Mouse (Mus musculus): Measurements from ENCODE around the gene Fam124a.
"Not testable (repeated sequence)": the region's sequence is repeated elsewhere in the genome, so short reads cannot be mapped to it uniquely, and the experiment has no call there.

Fam124a gene

DNA sequence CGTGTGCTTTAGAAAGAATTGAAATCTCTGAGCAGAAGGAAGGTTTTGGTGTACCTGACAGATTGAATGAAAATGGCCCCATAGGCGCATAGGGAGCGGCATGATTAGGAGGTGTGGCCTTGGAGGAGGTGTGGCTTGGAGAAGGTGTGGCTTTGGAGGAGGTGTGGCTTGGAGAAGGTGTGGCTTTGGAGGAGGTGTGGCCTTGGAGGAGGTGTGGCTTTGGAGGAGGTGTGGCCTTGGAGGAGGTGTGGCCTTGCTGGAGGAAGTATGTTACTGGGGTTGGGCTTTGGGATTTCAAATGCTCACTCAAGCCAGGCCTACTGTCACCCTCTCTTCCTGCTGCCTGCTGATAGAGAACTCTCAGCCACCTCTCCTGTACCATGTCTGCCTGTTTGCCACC lies 25.4 kb downstream of the Fam124a start:
- no peak for DNase-seq

DNA sequence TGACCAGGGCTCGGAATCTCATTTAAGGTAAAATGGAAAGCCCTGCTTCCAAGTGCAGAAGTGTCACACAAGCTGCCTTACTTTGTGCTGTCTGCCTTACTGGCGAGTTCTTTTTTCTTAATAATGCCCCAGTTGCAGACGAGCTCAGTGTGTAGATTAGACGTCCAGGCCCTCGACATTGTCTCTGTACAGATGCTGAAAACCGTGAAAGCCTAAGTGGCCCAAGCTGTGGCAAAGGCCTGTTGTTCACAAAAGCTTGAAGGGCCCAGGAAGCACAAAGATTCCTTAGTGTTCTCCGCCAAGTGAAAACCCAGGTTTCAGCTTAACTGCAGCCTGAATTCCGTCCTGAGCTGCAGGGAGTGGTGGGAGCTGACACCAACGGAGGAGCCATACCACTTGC lies 26.2 kb downstream of the Fam124a start:
- no peak for DNase-seq

DNA sequence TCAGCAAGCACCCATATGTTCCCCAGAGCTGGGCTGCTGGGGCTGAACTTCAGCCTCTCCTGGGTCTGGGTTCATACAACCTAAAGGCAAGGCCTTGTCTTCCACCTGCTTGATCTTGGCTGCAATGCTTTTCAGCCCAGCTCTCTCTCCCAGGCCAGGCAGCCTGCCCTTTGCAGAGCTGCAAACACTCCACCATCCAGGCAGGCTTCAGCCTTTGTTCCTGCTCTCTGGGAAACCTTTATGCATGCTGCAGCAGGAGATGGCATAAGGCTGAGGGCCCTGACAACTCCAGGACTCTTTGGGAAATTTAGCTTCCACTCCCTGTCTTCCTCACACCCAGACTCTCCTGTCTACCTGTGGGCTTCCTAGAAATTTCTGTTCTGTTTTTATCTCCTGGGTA lies 29.1 kb downstream of the Fam124a start:
- DNase-seq = no peak

DNA sequence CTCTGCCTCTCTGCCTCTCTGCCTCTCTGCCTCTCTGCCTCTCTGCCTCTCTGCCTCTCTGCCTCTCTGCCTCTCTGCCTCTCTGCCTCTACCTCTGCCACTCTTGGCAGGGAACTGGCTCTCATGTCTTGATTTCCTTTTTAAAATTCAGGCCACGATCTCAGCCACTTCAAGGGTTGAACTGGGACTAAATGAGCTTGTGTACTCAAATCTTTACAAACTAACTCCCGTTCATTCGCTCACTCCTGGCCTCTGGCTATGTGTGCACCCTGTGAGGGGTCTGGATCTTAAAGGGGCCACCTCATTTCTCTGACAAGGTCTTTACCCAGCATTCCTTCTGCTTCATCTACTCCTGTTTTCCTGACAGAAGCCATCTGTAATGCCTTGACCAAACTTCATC lies 29.8 kb downstream of the Fam124a start:
- DNase-seq = no peak

DNA sequence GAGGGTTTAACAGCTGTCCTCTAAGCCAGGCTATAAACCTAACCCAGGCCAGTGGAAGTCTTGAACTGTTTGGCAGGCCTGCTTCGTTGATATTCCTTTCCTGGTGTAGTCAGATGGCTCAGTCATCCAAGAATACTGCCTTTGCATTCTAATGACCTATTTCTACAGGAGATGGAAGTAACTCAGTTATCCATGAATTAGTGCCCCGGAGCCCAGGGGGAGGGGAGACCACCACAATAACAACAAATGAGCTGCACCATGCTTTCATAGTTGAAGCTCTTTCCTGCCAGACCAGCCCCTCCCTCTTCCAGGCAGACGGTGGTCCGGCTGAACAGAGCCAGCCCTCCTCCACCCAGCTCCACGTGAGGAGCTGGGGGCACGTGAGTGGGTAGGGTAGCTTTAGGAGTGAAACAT lies 44.6 kb downstream of the Fam124a start:
- no peak for DNase-seq

DNA sequence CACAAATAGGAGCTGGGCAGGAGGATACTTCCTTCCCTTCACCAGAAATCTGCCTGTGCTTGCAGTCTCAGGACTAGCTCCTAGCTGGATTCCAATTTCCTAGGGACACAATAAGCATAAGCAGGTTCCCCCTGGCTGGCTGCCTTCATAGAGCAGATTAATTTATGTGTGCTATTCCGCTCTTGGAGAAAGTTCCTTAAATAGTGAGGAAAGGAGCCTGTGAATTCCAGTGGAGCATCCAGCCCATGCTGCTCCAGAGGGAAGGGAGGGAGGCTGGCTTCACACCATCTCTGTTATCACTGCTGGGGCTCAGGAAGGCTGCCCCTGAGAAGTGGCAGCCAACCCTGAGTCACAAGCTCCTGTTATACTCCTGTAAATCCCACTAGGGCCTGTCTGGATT lies 46.7 kb downstream of the Fam124a start:
- no peak for DNase-seq

DNA sequence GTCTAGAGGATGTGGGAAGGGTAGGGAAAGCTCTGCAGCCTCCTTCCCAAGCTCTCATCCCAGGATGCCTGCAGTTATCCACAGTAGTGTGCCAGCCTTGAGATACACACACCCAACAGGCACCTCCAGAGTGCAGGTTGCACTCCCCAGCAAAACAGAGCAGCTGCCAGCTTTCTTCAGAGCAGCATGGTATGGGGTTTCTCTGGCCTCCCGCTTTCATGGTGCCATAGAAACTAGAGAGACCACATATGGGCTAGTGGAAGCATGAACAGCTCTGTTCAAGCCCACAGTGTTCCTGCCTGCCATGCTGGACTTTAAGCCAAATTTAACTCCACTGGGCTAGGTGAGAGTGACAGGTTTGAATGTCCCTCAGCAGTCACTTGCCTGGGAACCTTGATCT lies 47.3 kb downstream of the Fam124a start:
- no peak for DNase-seq

DNA sequence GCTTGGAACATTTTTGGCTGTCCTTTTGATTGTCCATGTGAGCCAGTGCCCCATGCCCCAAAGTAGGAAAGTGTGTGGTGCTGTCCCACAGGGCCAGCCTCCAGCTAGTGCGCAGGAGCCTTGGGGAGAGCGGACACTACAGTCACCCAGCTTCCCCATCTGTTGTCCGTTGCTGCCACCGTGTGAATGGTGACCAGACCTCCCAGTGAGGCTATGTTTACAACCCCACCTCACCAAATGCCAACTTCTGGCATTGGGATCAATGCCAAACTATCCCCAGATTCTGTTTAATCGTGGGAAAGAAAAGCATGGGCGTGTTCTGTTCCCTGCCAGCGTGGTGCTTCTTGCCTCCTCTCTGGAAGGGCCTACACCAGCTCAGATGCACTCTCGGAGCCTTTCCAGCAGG lies 52.3 kb downstream of the Fam124a start:
- DNase-seq = no peak

DNA sequence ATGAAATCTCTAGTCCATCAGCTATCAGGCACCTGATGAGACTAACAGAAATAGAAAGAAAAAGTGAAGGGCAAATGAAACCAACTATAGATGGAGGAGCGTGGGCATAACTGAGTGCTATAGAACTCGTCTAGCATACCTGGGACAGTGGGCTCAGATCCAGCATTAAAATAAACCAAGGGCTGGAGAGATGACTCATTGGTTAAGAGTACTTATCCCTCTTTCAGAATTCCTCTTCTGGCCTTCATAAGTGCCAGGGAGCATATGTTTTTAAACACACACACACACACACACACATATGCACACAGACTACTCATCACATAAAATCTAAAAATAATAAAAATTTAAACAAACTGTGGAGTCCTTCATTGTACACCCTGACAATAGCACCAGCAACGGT lies 54.4 kb downstream of the Fam124a start:
- DNase-seq = no peak

DNA sequence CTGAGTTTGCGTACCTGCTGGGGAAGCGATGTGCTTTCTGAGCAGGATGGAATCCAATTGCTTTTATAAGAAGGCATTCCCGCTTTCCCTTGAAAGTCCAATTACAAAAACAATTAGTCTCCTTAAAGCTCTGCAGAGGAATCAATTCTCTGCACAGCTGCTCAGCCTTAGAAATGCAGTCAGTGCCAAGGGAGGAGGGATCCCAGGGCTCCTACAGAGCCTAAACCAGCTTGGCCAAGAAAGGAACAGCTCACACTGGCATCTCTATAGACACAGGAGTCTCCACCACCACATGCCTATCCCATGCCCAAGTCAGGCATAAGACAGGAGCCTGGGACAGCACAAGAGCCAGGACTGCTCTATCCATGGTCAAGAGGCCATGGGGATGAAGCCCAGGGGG lies 66.9 kb downstream of the Fam124a start:
- DNase-seq = no peak

DNA sequence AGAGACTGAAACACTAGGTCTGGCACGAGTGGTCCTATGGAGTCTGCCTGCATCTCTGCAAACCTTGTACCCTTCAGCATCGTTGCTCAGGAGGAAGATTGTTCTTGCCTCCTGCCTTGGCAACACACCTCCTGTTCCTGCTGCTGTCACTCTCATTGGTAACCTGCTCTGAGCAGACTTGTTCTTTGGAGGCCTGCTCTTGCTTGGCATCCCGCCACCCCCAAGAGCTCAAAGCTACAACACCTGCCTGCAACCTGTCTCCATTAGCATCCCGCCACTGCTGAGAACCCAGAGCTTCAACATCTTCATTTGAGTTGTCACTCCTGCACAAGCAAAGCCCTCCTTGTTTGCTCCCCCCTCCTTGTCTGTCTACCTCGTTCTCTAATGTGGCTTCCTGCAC lies 72.4 kb downstream of the Fam124a start:
- DNase-seq = no peak

DNA sequence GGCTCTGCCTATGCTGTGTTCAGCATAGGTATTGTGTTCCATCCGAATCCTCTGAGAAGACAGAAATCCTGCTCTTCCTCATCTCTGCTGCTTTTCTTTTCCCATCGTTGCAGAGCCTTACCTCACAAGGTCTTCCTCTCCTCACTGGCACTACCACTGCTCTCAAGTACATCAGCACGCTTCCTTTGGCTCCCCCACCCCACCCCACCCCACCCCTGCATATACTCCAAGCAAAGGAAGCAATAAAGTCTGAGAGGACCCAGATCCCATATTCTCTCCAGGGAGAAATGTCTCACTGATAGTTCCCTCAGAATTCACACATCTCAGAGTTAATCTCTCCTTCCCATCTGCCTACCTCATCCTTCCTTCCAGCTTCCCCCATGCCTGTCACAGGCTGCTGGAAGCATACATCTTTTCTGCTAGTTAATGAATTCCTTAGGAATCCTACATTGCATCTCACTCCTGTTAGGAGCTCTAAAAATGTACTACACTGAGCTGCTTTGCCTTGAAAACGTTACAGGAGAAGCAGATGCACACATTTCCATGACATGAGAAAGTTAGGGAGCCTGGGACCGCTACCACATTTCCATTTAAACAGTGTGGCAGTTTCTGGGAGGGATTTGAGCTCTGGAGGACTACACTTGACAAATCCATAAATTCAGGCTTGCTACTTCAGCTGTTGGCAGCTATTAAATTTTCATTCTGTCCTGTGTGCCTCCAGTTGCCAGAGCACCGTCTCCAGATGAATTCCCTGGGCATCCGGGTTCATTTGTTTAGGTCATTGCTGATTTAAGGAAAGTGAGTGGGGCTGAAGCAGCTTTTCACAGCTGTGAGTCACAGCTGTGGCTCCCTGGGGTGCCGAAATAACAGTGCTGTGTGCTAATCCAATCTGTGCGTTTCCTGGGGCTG lies 82.2 kb downstream of the Fam124a start:
- no peak for DNase-seq

DNA sequence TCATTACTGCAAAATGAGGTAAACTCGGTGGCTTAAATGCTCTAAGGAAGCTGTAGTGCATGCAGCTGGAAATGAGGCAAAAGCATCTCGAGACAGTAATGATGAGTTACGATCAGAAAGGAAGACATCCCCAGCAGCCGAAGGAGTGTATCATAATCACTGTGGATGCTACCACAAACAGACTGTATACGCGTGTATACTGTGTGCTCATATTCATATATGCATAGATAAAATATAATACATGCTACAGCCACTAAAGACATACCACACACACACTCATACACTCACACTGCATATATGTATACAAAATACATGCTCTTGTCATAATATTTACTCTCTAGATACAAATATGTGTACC lies 82.8 kb downstream of the Fam124a start:
- no peak for DNase-seq

DNA sequence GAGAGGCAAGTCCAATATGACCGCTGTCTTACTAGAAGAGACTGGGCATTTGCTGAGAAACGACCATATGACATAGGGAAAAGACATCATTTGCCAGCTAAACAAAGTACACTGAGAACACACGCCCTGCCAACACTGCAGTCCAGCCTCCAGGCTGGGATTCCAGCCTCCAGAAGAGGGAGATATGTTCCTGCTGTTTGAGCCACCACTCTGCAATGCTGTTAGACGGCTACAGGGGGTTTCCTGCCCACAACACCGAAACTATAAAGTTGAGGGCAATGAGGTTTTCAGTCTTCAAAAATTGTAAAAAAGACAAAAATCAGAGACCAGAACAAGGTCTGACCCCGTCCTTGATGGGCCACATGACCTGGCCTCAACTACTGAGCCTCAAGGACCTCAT lies 83.6 kb downstream of the Fam124a start:
- no peak for DNase-seq

DNA sequence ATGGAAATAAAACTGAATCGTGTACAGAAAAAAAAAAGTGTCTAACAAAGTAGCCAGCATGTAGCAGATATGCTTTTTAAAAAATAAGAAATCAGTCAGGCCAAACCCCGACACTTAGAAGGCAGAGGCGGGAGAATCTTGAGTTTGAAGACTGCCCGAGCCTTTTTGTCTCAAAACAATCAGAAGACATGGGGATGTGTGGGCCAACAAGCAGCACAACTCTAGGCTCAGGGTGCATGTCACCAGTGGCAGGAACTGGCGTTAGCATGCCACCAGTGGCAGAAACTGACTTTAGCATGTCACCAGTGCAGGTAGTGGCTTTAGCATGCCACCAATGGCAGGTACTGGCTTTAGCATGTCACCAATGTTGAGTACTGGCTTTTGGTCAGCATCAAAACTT lies 84.0 kb downstream of the Fam124a start:
- DNase-seq = no peak

DNA sequence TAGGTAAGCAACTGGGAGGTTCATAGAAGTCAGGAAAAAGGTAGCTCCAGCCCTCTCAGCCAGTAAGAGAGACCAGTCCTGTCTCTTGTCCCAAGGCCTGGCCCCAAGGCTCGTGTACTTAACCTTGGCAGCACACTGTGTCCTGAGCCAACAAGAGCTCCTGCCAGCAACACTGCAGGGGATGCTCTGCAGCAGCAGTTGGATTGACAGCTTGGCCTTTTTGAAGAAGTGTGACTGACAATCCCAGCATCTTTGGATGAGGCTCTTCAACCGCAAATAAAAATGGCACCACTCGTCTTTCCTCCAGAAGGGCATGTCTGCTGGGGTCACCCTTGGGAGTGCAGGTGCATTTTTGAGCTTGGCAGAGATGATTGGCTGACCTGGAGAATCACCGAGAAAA lies 84.9 kb downstream of the Fam124a start:
- DNase-seq = no peak

DNA sequence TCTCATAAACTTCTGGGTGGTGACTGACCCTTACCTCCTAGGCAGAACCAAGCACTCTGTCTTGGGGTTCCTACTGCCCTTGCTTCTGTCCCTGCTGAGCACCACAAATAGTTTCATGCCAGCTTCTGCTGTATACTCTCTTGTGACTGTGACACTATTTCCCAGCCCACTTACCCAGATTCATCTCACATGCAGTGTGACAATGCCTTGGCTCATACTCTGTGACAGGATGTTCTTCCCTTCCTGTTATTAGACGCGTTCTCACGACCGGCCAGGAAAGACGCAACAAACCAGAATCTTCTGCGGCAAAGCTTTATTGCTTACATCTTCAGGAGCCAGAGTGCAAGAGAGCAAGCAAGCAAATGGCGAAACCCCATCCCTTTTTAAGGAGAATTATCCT lies 86.8 kb downstream of the Fam124a start:
- not testable (repeated sequence) for DNase-seq

DNA sequence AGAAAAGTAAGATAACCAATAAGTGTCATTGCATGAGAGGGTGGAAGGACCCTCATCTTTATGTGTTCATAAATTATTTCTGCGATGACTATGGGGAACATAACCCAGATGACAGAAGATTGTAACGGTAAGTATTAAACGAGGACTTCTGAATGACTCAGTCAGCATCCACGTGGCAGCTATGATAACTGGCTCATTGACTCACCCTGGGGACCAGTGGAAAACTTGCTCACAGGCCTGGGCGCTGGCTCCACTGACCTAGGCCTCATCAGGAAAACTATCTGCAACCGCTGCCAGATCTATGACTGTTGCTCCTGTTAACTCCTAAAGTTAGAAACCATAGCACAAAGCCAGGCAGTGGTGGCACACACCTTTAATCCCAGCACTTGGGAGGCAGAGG lies 92.9 kb downstream of the Fam124a start:
- DNase-seq = no peak

DNA sequence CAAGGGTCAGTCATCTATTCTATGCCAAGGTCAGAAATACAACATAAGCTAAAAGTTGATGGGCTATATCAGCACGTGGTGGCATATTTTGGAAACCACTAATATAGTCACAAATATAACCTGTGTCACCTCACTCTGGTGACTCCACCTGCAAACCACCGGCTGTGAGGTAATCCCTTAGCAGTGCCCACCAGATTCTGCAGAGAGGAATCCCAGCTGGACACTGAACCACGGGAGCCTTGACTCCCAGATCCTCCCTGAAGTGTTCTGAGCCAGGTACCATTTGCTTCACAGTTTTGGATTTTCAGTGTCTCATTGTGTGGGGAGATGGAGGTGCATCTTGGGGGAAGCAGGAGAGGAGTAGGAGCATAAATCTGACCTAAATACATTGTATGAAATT lies 94.8 kb downstream of the Fam124a start:
- DNase-seq = no peak

DNA sequence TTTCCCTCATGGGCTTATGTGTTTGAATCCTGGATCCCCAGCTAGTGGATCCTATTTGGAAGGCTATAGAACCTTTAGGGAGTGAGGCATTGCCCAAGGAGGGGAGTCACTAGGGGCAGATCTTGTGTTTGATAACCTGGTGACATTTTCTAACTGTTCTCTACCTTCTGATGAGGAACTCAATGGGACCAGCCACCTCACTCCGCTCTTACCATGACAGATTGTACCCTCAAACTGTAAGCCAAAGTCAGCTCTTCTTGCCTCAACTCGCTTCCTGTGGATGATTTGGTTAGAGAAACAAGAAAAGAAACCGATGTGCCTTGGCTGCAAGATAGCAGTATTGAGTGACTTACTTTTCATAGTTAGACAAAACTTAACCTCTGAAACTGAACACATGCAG lies 96.2 kb downstream of the Fam124a start:
- no peak for DNase-seq

DNA sequence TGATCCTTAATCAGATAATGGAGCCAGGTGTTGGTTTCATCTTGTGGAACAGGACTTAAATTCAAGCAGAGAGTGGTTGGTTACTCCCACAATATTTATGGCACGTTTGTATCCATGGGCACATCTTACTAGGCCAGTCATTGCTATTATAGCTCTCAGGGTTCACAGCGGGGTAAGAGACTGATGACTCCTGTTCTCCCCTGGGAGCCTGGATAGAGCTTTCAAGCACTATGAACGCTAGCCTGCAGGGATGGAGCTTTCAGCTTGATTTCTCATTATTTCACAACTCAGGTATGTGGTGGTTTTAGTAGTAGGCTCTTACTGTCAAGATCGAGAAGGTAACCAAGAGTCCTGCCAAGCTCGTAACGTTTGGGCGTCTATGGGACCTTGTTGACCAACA lies 100.5 kb downstream of the Fam124a start:
- DNase-seq = no peak

DNA sequence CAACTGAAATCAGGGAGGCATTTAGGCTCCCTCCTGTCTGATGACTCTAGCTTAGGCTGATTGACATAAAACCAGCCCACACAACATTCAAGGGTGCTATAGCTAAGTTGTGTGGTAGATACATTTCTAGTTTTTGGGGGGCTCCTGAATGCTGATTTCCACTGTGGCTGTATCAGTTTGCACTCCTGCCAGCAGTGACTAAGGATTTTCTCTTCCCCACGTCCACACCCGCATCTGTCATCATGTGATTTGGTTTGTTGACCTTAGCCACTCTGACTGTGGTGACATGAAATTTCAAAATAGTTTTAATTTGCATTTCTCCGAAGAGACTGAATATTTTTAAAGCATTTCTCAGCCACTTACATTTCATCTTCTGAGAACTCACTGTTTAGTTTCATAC lies 101.9 kb downstream of the Fam124a start:
- DNase-seq = no peak
